Mouse (Mus musculus) urinary bladder, postnatal 36 days (tissue): ENCODE data around the gene Cd59b.
A peak's percentile ranks its signal among the peaks of the same experiment; 100 is the strongest.
"Not testable (repeated sequence)": the region's sequence is repeated elsewhere in the genome, so short reads cannot be mapped to it uniquely, and the experiment has no call there.

Experiments
- DNase-seq, 2 experiments: peaks; one replicate each; pipeline ENCODE4 v3.0.0; 2022; ENCODE audit warnings: low spot score in 2 of 2, mixed read lengths in 1 of 2

Gene Cd59b

DNA sequence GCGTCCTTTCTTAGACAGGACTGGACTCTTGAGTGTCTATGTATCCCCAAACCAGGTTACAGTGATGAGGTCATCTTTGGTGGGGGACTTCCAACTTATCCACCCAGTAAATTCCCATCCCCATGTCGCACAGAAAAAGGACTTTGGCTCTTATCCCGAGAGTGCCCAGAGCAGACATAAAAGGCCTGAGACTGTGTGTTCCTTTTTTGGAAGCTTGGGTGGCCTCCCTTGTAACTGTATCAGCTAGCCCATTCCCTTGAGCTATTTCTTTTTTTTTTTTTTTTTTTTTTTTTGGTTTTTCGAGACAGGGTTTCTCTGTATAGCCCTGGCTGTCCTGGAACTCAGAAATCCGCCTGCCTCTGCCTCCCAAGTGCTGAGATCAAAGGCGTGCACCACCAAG is 4.1 kb upstream of the Cd59b start, which contains the start of gene Gm10912:
Gene Gm10912 (plus strand): TSS at position 301 of the 400 bp plus-strand sequence.
- DNase-seq = not testable (repeated sequence)

DNA sequence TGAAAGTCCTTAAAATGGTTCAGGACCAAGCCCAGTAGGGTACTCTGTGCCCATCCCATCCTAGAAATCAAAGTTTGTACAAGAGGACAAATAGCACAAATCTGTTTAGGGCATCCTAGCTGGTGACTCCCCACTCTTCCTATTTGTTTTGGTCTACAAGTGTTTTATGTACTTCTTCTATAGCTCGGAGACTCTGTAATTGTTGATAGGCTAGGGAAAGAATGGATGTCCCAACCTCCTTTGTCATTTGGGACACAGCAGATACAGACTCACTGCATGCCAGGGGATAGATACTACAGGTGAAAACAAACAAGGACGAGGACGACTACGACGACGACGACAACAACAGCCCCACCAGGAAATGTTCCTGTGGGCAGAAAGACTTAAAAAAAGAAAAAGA is 1.2 kb upstream of the Cd59b start, which contains the start of gene Gm10799:
Gene Gm10799 (minus strand): TSS at position 101 of the 400 bp plus-strand sequence.
- DNase-seq = not testable (repeated sequence)

DNA sequence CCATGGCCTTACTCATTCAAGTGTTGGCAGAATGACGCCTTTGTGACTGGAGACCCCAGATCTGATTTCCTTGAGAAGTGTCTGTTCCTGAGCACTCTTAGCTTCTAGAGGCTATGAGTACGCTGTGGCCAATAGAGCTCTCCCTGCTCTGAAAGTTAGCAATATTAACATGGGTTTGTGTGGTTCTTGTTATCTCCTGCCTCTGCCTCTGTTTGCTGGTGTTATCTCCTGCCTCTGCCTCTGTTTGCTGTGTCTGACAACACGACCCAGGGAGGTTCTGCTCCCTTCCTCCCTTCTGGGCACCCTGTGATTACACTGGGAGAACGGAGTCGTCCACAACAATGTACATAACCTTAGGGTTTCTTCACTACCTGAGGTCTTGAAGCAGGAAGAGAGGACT is 8.6 kb downstream of the Cd59b start:
- DNase-seq = not testable (repeated sequence)

DNA sequence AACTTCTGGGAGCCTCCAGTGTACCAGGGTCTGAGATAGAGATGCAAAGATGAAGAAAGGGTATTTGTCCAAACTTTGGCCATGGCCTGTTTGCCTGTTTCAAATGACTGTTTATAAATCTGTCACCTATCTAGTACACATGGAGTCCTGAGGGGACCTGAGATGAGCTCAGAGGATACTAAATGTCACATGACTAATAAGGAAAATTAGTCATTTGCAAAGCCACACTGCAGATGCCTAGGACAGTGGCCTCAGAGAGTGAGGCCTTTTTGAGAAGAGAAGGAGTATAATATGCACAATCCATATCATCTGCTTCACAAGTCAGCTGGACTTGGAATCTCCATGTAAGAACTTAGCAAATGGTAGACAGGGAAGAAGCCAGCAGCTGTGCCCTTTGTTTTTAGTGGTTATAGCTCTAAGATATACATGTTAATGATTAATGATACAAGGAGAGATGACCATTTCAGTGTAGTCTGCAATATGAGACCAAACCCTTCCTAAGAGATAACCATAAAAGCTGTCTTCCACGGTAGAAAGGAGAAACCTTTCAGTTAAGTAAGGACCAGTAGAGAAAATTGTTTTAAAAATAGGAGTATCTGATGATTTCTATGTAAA is 11.9 kb downstream of the Cd59b start:
- not testable (repeated sequence) for DNase-seq

DNA sequence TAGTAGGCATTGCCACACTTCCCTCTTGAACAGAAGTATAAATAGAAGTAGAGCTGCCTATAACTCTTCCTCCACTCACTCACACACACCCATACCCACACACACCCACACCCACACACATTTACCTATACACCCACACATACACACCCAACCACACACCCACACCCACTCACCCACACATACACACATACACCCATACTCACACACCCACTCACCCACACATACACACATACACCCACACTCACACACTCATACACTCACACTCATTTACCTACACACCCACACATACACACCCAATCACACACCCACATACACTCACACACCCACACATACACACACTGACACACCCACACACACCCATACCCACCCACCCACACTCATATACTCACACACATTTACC is 12.8 kb downstream of the Cd59b start:
- no peak for DNase-seq

DNA sequence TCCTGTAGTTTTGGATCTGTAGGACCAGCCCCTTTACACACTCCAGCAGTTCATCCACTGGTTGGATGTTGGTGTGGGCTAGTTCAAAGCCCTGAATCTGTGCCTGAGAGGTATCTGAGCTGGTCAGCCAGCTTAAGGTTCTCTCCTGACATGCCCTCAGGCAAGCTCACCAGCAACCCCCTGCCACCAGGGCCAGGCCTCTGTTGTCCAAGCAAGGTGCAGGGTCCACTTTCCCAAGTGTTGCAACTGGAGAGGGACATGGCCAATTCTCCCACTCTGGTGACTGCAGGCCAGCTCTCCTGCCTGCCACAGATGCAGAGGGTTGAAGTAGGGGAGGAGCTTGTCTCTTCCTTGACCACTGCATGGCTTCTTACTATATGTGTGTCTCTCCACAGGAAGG is 14.4 kb downstream of the Cd59b start:
- DNase-seq = not testable (repeated sequence)

DNA sequence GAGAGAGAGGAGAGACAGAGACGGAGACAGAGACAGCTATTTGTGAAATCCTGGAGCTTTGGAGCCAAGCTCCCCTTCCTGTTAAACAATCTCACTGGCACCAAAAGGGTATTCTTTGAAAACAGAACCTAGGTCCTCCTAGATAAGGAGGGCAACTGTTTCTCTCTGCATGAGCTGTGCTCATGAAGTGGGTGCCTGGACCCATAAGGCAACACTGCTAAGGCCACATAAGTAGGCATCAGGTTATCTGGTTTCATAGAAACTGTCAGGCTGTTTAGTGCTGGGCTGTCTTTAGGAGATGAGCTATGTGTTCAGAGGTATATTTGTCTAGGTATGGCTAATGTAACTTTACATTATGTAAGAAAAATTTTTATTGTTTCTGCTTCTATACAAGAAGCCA is 17.9 kb downstream of the Cd59b start:
- DNase-seq = not testable (repeated sequence)

DNA sequence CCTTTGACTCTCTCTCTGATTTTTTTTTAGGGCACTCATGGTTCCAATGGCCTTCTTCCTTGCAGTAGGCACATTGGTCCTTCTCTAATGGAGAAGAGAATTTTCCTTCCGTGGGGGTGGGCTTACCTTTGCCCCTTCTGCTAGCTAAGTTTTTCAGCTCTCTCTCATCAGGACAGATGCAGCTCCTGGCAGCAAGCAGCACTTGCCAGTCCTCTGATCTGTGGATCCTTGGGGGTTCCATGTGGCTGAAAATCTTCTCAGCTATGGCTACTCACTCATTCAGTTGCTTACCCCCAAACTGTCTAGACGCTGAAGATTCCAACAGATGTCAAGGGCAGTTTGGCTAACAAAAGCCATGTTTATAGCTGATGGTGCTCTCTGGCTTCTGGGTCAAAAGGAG is 23.7 kb downstream of the Cd59b start:
- DNase-seq = no peak

DNA sequence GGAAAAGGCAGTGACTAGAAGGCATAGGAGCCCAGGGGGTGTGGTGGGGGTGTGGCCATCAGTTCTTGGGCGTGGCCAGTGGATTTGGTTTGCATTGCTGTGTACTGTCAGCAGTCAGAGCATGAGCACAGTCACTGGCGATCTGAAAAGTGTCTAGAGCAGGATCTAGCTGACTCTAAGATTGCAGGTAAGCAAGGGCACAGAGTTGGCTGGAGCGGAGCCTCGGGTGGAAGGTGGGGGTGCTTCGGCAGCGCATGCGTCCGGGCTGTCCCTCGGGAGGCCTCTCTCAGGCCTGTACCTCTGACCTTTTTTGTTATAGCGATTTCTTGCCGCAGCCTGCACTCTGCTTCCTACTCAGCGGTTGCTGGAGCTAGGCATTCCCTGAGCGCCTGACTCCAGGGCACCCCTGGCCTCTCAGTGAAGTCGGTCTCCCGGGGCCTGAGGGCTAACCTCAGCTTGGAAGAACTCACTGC is 26.1 kb downstream of the Cd59b start, which contains the start of gene Cd59a:
Gene Cd59a (plus strand): TSS at position 61 of the 473 bp plus-strand sequence.
- DNase-seq = peak; percentile 73 to 85

DNA sequence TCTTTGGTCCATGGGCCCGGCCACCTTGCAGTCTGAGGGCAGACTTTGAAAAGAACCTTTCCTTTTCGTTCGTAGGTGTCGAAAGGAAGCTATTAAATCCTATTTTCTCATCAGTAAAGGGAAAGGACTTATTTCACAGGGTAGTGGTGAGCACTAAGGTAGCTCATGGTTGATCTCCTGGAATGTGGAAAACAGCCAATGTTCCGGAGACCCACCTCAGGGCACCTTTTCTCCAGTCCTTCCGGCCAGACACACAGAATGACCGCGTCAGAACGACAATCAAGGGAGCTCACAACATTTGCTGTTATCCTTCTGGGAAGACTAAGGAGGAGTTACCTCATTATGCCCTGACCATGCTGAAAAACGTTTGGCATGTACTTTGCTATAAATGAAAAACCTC is 26.6 kb downstream of the Cd59b start:
- DNase-seq = no peak

DNA sequence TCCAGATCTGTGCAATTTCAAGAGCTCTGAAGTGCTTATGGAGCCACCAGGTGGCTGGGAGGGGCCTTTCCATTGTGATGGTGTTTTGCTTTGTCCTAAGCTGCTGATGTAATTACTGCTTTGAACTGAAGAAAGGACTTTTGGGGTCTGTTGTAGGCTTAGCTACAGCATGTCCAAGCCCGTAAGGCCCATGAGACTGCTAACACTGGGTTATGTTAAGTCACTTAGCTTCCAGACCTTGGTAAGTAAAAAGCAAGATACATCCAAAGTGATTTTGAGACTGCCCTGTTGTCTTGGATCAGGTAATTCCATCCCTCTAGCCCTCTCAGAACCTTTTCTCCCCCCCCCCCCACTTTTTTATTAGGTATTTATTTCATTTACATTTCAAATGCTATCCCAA is 27.1 kb downstream of the Cd59b start:
- not testable (repeated sequence) for DNase-seq

DNA sequence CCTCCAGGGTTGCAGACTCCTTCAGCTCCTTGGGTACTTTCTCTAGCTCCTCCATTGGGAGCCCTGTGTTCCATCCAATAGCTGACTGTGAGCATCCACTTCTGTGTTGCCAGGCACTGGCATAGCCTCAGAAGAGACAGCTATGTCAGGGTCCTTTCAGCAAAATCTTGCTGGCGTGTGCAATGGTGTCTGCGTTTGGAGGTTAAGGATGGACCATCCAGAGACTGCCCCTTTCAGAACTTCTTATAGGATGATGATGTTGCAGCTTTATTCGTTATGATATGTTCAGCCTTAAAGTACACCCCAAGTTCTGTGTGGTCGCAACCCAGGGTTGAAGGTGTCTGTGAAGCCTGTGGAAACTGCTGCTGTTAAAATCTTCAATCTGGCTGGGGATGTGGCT is 27.7 kb downstream of the Cd59b start:
- not testable (repeated sequence) for DNase-seq

DNA sequence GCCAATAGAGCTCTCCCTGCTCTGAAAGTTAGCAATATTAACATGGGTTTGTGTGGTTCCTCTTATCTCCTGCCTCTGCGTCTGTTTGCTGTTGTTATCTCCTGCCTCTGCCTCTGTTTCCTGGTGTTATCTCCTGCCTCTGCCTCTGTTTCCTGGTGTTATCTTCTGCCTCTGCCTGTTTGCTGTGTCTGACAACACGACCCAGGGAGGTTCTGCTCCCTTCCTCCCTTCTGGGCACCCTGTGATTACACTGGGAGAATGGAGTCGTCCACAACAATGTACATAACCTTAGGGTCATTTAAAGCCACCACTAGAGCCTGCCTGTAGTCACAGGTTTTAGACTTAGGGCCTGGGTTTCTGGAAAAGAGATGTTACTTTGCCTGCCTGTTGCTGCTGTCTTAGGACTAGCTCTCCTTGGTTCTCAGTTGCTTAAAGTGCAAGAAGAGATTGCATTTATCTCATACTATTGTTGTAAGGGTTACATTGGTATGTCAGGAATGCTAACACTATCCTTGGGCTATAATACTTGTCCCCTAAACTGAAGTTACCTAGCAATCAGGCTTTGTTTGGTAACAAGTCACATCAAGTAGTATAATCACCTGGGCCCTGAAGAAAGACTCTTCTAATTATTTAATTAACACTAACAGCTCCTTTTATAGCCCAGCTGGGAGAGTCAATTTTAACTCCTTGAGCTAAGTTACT is 29.0 kb downstream of the Cd59b start:
- no peak for DNase-seq

DNA sequence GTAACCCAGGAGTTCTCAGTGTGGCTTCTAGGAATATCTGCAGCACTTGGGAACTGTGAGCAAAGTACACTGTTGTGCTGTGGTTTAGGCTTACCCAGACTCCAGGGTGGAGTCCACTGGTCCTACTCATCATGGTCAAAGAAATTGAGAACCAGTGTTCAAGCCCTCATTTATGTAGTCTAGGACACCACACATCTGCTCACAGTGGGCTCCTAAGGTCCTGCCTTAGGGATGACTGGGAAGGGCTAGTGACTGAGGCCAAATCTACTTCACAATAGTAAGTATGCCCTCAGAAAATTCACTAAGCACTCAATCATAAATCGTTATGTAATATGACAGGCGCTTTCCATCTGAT is 29.6 kb downstream of the Cd59b start:
- DNase-seq = no peak

DNA sequence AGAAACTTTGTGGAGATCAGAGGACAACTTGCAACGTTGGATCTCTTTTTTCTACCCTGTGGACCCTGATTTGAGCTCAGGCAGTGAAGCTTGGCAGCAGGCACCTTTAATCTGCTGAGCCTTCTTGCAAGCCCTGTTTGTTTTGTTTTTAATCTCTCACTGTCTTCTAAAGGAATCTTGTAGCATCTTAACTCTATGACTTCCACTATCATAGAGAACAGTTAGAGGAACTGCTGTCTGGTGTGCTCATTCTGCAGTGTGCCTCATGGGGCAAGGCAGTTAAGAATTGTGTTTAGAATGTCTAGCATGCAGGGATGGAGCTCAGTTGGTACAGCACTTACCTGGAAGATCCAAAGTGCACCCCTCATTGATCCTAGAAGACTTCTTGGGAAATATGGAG is 30.3 kb downstream of the Cd59b start:
- DNase-seq = no peak

DNA sequence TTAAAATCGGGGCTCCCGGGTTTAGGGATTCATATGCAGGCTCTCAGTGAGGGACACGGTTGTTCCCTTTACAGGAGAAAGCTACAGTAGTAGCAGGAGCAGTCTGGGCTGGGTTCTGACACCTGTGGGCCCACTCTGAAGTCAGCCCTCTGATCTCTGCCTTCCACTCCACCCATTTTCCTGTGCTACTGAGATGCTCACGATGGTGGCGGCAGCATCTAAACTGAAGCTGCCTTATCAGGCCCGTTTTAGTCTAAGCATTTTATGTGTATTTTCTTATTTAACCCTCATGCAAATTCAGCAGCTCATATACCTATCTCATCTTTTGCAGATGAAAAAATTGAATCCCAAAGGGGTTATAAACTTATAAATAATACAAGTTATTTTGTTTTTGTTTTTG is 35.2 kb downstream of the Cd59b start:
- no peak for DNase-seq

DNA sequence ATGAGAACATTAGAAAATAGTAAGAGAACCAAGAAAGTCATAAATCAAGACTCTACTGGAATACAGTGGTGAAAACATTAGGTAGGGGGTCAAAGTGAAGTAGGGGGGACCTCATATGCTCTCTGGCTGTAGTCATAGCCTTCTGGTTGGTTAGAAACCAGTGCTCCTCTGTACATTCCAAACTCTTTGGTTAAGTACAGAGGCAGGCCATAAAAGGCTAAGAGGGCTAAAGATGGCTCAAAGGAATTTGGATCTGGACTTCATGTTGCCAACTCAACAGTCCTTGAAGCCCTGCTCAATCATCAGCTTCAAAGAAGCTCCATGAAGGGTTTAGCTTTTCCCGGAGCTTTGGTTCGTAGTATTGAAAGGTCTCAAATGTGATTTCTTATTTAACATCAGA is 39.4 kb downstream of the Cd59b start:
- DNase-seq = not testable (repeated sequence)

DNA sequence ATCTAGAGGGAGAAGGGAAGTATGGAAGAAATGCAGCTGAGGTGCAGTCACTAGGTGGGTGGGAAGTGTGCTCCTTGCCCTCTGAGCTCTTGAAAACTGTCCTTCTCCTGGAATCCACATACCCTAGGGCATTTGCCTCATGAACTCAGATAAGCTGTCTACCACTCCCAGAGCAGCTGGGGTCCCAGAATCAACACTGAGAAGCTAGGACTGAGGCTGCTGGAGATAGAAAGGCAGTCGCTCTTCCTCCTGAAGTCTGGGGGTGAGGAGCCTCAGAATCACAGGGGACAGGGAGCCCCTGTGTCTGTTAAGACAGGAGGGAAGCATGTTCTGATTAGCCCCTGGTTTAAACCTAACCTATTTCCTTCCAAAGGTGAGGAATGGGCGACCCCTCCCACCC is 39.9 kb downstream of the Cd59b start:
- no peak for DNase-seq

DNA sequence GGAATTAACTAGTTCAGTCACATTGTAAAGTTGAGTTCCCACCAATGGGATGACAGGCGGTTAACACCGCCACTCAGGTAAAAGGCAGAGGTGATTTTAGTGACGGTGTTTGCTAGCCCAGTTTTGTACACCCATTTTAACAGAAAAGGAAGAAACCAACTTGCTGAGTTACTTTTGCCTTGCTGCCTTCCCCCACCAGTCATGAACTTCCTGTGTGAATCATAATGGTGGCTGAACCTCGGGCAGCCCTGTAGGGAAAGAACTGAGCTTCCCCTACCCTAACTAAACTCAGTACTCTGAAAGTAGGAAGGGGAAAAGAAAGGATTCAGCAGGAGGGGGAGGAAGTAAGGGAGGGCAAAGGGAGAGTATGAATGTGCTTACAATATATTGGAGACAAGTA is 40.4 kb downstream of the Cd59b start:
- DNase-seq = no peak

DNA sequence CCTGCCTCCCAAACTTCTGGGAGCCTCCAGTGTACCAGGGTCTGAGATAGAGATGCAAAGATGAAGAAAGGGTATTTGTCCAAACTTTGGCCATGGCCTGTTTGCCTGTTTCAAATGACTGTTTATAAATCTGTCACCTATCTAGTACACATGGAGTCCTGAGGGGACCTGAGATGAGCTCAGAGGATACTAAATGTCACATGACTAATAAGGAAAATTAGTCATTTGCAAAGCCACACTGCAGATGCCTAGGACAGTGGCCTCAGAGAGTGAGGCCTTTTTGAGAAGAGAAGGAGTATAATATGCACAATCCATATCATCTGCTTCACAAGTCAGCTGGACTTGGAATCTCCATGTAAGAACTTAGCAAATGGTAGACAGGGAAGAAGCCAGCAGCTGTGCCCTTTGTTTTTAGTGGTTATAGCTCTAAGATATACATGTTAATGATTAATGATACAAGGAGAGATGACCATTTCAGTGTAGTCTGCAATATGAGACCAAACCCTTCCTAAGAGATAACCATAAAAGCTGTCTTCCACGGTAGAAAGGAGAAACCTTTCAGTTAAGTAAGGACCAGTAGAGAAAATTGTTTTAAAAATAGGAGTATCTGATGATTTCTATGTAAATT is 41.6 kb downstream of the Cd59b start:
- not testable (repeated sequence) for DNase-seq

DNA sequence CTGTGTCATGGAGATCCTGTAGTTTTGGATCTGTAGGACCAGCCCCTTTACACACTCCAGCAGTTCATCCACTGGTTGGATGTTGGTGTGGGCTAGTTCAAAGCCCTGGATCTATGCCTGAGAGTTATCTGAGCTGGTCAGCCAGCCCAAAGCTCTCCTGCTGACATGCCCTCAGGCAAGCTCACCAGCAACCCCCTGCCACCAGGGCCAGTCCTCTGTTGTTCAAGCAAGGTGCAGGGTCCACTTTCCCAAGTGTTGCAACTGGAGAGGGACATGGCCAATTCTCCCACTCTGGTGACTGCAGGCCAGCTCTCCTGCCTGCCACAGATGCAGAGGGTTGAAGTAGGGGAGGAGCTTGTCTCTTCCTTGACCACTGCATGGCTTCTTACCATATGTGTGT is 43.9 kb downstream of the Cd59b start:
- not testable (repeated sequence) for DNase-seq

DNA sequence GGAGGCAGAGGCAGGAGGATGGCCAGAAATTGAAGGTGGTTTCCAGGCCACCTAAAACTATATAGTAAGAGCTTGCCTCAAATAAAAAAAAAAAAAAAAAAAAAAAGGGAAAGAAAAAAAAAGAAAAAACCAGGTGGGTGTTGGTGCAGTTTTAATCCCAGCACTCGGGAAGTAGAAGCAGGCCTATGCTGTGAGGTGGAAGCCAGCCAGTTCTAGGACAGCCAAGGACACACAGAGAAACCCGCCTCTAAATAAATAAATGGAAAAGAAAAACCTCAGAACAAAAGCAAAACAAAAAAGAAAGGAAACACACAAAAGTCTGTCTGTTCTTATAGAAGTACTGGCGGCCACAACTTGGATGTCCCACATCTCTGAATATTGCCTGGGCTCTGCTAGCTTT is 45.2 kb downstream of the Cd59b start:
- DNase-seq = no peak

DNA sequence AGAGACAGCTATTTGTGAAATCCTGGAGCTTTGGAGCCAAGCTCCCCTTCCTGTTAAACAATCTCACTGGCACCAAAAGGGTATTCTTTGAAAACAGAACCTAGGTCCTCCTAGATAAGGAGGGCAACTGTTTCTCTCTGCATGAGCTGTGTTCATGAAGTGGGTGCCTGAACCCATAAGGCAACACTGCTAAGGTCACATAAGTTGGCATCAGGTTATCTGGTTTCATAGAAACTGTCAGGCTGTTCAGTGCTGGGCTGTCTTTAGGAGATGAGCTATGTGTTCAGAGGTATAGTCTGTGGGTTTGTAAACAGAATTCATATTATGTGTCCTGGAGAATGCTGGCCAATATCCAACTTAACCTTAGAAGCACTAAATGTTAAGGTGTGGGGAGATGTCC is 47.5 kb downstream of the Cd59b start:
- not testable (repeated sequence) for DNase-seq
